In genomic region chr3:97394289-97394688, GRCm38 (mm10) we compare ENCODE assay signal across 10 mouse cellular contexts. TPM values are rescaled to one million over a fixed set of nuclear protein-coding genes. Genes with fewer than 3 reads are reported as not detected.
A peak's percentile ranks its signal among the peaks of the same experiment; 100 is the strongest.
DNase-seq lines count a peak whose midpoint lies in the region; ATAC-seq and TF ChIP-seq lines count a peak whose summit lies in the region.
"Had no signal": no experiment of that assay in that cellular context is flagged by ENCODE, and none has a peak within 500 bp of the region (broad histone marks: within the 10 kb centered on the region; RNA-seq: fewer than 3 reads in every experiment).

No protein-coding gene starts in this region.

- H3K79me2 ChIP-seq in liver, adult 2 months (ENCODE audit: control insufficient read depth, insufficient read depth, low read length) = no peaks in the 10 kb centered on the region

- no peaks in the 10 kb centered on the region for H3K9me3 ChIP-seq in liver, embryonic 11.5 days (ENCODE audit: control insufficient read depth, low read length)

- ATAC-seq in liver, embryonic 11.5 days (replicated peaks; ENCODE audit: low FRiP score) = no peak
- ATAC-seq in erythroblast, adult 5-6 weeks (replicated peaks; ENCODE audit: low FRiP score, poor library complexity, severe bottlenecking) = no peak

- peak; percentile 52 for TF ChIP-seq CTCF in gastrocnemius, adult 2 months (IDR thresholded peaks at IDR 0.05)
- peak; percentile 65 for TF ChIP-seq CTCF in liver, adult 2 months (IDR thresholded peaks at IDR 0.05; ENCODE audit: low read depth, low read length)
- peak; percentile 37; the same call in 1 of the 2 replicates for TF ChIP-seq CTCF in embryonic fibroblast, embryonic 13.5 days (IDR thresholded peaks at IDR 0.05; ENCODE audit: borderline replicate concordance, insufficient read depth, low read length)
- peak; percentile 55; the same call in 1 of the 2 replicates for TF ChIP-seq CTCF in olfactory bulb, adult 2 months (IDR thresholded peaks at IDR 0.05; ENCODE audit: insufficient read depth, low read depth, low read length)

- no peak for DNase-seq in gastrocnemius, adult 2 months
- DNase-seq in gastrocnemius, adult 8-10 months (ENCODE audit: low spot score in 2 of 2) = no peak
- peak; percentile 46 for DNase-seq in liver, adult 2 months (ENCODE audit: extremely low read depth, low read depth, low spot score)
- no peak for DNase-seq in liver, embryonic 11.5 days (ENCODE audit: low spot score)
- peak; percentile 67 for DNase-seq in NIH3T3 (ENCODE audit: low read depth)

- 37% methylated on average over 1 of the region's 1 CpGs for WGBS in liver, adult 2 months
- 42% methylated on average over 1 of the region's 1 CpGs for WGBS in liver, embryonic 11.5 days
- 39% methylated on average over 1 of the region's 1 CpGs for WGBS in olfactory bulb, adult 2 months

- 0 out of 2 replicates have a peak, but pooled peaks cover 2% of the 10 kb centered on the region for H3K27me3 ChIP-seq in liver, adult 2 months (ENCODE audit: control insufficient read depth, insufficient read depth, low read length)
- H3K27me3 ChIP-seq in liver, embryonic 11.5 days (replicated peaks; ENCODE audit: control insufficient read depth, insufficient read depth, low read length) = no peaks in the 10 kb centered on the region

- no peaks in the 10 kb centered on the region for H3K4me1 ChIP-seq in liver, adult 2 months (ENCODE audit: control insufficient read depth, insufficient read depth, low read length)
- no peaks in the 10 kb centered on the region for H3K4me1 ChIP-seq in liver, embryonic 11.5 days (replicated peaks; ENCODE audit: control insufficient read depth, insufficient read depth, low read length)
- no peaks in the 10 kb centered on the region for H3K4me1 ChIP-seq in embryonic fibroblast, embryonic 13.5 days (ENCODE audit: control insufficient read depth, insufficient read depth, low read length)
- H3K4me1 ChIP-seq in olfactory bulb, adult 2 months (ENCODE audit: control insufficient read depth, insufficient read depth, low read length) = no peaks in the 10 kb centered on the region

- H3K4me3 ChIP-seq in gastrocnemius, adult 2 months = no peak overlapping the region
- H3K4me3 ChIP-seq in liver, adult 2 months (ENCODE audit: insufficient read depth, low read depth, low read length) = no peak overlapping the region
- no peak overlapping the region for H3K4me3 ChIP-seq in liver, embryonic 11.5 days (ENCODE audit: low read depth, low read length)
- H3K4me3 ChIP-seq in embryonic fibroblast, embryonic 13.5 days (ENCODE audit: insufficient read depth, low read length) = no peak overlapping the region
- H3K4me3 ChIP-seq in olfactory bulb, adult 2 months (ENCODE audit: insufficient read depth, low read depth, low read length) = no peak overlapping the region

- intact Hi-C loops in gastrocnemius, adult 2 months (cut with DNase I) = no loop called here

- no peak for TF ChIP-seq POLR2A in liver, adult 2 months (IDR thresholded peaks at IDR 0.05; ENCODE audit: extremely low read depth, insufficient read depth, low read length)
- TF ChIP-seq POLR2A in embryonic fibroblast, embryonic 13.5 days (IDR thresholded peaks at IDR 0.05; ENCODE audit: low read depth, low read length) = no peak
- no peak for TF ChIP-seq POLR2A in olfactory bulb, adult 2 months (IDR thresholded peaks at IDR 0.05; ENCODE audit: insufficient read depth, low read depth, low read length)

- no peak overlapping the region for H3K27ac ChIP-seq in gastrocnemius, adult 2 months
- no peak overlapping the region for H3K27ac ChIP-seq in liver, adult 2 months (replicated peaks; ENCODE audit: insufficient read depth, low read depth, low read length)
- no peak overlapping the region for H3K27ac ChIP-seq in liver, embryonic 11.5 days (ENCODE audit: low read depth, low read length)
- no peak overlapping the region for H3K27ac ChIP-seq in embryonic fibroblast, embryonic 13.5 days (ENCODE audit: insufficient read depth, low read length)
- H3K27ac ChIP-seq in olfactory bulb, adult 2 months (ENCODE audit: insufficient read depth, low read depth, low read length) = no peak overlapping the region

- no peak overlapping the region for H3K9ac ChIP-seq in liver, adult 2 months (ENCODE audit: low read depth, low read length)
- H3K9ac ChIP-seq in liver, embryonic 11.5 days (ENCODE audit: low read depth, low read length) = no peak overlapping the region

- H3K36me3 ChIP-seq in liver, adult 2 months (ENCODE audit: control insufficient read depth, insufficient read depth, low read length) = no peaks in the 10 kb centered on the region
- no peaks in the 10 kb centered on the region for H3K36me3 ChIP-seq in liver, embryonic 11.5 days (ENCODE audit: control insufficient read depth, insufficient read depth, low read length)

- no peak overlapping the region for H3K4me2 ChIP-seq in liver, embryonic 11.5 days

RNA-seq across cellular contexts. Expression of gene Olfr1402, which starts 27.5 kb away (rescaled TPM):
- total RNA-seq in gastrocnemius, adult 2 months (2021) = not detected
- total RNA-seq in gastrocnemius, adult 8-10 months (2022) = not detected
- not detected in 2 replicates for total RNA-seq in liver, adult 2 months (2014; rRNA removed)
- polyA plus RNA-seq in liver, adult 2 months (2012; rRNA removed) = not detected in 2 replicates
- not detected in 2 replicates for polyA plus RNA-seq in liver, embryonic 11.5 days (2014; fragmentation: Nextera tagmentation; extraction: Ambion mirVana)
- polyA plus RNA-seq in embryonic fibroblast, embryonic 13.5 days (2011; ENCODE audit: insufficient read length, low read depth, missing spikeins) = not detected in 2 replicates
- polyA plus RNA-seq in olfactory bulb, adult 2 months (2012; ENCODE audit: insufficient read depth, insufficient read length, low replicate concordance, missing spikeins) = not detected in 2 replicates
- total RNA-seq in erythroblast, adult 5-6 weeks (2015; ENCODE audit: low replicate concordance) = not detected in 2 replicates
- not detected in 2 replicates for total RNA-seq in erythroblast, adult 5-6 weeks (2017; ENCODE audit: low replicate concordance)
- total RNA-seq: left cerebral cortex, postnatal 36 days had no signal
- polyA plus RNA-seq: stomach, embryonic 14.5 days had no signal

Comparison
In these comparisons a context has a peak if more than half of its experiments do, and no peak if none do; other contexts are left out.
1. DNase-seq: peak in liver, adult 2 months (single experiment) and NIH3T3 (single experiment); none in gastrocnemius, adult 2 months (single experiment), gastrocnemius, adult 8-10 months (0 of 2) and liver, embryonic 11.5 days (single experiment).
2. Peak in every context shown above with its lines, with median percentiles within 50 percentile points of each other: CTCF ChIP-seq.